Mouse (Mus musculus) bone marrow macrophage, adult 2 months (primary cell): ENCODE measurements around the gene Baiap2l1. TPM values are rescaled to one million over a fixed set of nuclear protein-coding genes. Genes with fewer than 3 reads are reported as not detected.

ENCODE experiments used
- H3K27ac ChIP-seq: 2 replicates; pipeline ENCODE4 v1.5.1; 2012; ENCODE audit warnings: low read depth, low read length; ENCODE audit not compliant: insufficient read depth
- H3K4me1 ChIP-seq: 2 replicates; pipeline ENCODE4 v1.6.1; 2012; ENCODE audit warnings: low read length; ENCODE audit not compliant: control insufficient read depth, insufficient read depth
- H3K4me3 ChIP-seq: 2 replicates; pipeline ENCODE4 v1.5.1; 2012; ENCODE audit warnings: mild to moderate bottlenecking, low read length, moderate library complexity; ENCODE audit not compliant: insufficient read depth
- CTCF ChIP-seq: IDR thresholded peaks from 2 replicates; pipeline ENCODE4 v1.5.1; 2012; ENCODE audit warnings: low read depth, mild to moderate bottlenecking, low read length, moderate library complexity
- POLR2A ChIP-seq: IDR thresholded peaks from 2 replicates; pipeline ENCODE4 v1.6.1; 2012; ENCODE audit warnings: mild to moderate bottlenecking, low read depth, low read length, borderline replicate concordance
- polyA plus RNA-seq: library from polyadenylated mRNA; stranded (reverse); fragments of >200 nt; gene quantifications from 2 replicates; pipeline ENCODE4 v1.2.4, GENCODE M21; 2012; ENCODE audit not compliant: missing spikeins, insufficient read depth, insufficient read length

The Baiap2l1 gene
- polyA plus RNA-seq, 1 experiment: not detected

GRCm38 (mm10) chr5:144288391-144288790 lies 69.5 kb downstream of the Baiap2l1 start:
- Histone ChIP-seq H3K4me1 (peaks cover 25% of the 10 kb centered on the region), H3K4me3 (no peak overlapping the region), H3K27ac (no peak overlapping the region)
- TF ChIP-seq CTCF: no peak
- no peak for TF ChIP-seq POLR2A

GRCm38 (mm10) chr5:144287267-144287820 lies 70.6 kb downstream of the Baiap2l1 start:
- no peak for TF ChIP-seq POLR2A
- no peak for TF ChIP-seq CTCF
- Histone ChIP-seq H3K4me3 (no peak overlapping the region), H3K4me1 (peaks cover 34% of the 10 kb centered on the region), H3K27ac (no peak overlapping the region)

- Histone ChIP-seq H3K4me1 (peaks cover 40% of the 10 kb centered on the region), H3K27ac (no peak overlapping the region), H3K4me3 (no peak overlapping the region)
- TF ChIP-seq POLR2A: no peak
- no peak for TF ChIP-seq CTCF
These were observed 71.2 kb downstream of the Baiap2l1 start for GRCm38 (mm10) chr5:144286591-144287266.

- no peak overlapping the region for H3K4me3 ChIP-seq
- H3K27ac ChIP-seq: no peak overlapping the region
- TF ChIP-seq CTCF: no peak
- no peak for TF ChIP-seq POLR2A
- H3K4me1 ChIP-seq: peaks cover 34% of the 10 kb centered on the region
These were observed 73.3 kb downstream of the Baiap2l1 start for GRCm38 (mm10) chr5:144284599-144284998.

GRCm38 (mm10) chr5:144283551-144284031 lies 74.3 kb downstream of the Baiap2l1 start:
- H3K27ac ChIP-seq: peak overlapping the region; percentile 76

GRCm38 (mm10) chr5:144282470-144283260 lies 75.2 kb downstream of the Baiap2l1 start:
- TF ChIP-seq CTCF (no peak), POLR2A (no peak)
- Histone ChIP-seq H3K27ac (peak overlapping the region; percentile 76), H3K4me3 (peak overlapping the region; percentile 27), H3K4me1 (peaks cover 36% of the 10 kb centered on the region)

More at GRCm38 (mm10) chr5:144283551-144284031, 74.3 kb downstream of the Baiap2l1 start:
- peaks cover 34% of the 10 kb centered on the region for H3K4me1 ChIP-seq
- H3K4me3 ChIP-seq: no peak overlapping the region
- TF ChIP-seq CTCF (no peak), POLR2A (no peak)

GRCm38 (mm10) chr5:144279926-144280325 lies 78.0 kb downstream of the Baiap2l1 start:
- Histone ChIP-seq H3K4me1 (peaks cover 37% of the 10 kb centered on the region), H3K4me3 (no peak overlapping the region), H3K27ac (no peak overlapping the region)
- TF ChIP-seq CTCF: no peak
- TF ChIP-seq POLR2A: no peak

GRCm38 (mm10) chr5:144279081-144279541 lies 78.8 kb downstream of the Baiap2l1 start:
- Histone ChIP-seq H3K4me1 (peaks cover 31% of the 10 kb centered on the region), H3K27ac (no peak overlapping the region), H3K4me3 (no peak overlapping the region)
- TF ChIP-seq POLR2A: no peak
- no peak for TF ChIP-seq CTCF

GRCm38 (mm10) chr5:144278374-144278960 lies 79.4 kb downstream of the Baiap2l1 start:
- no peak overlapping the region for H3K27ac ChIP-seq
- H3K4me3 ChIP-seq: no peak overlapping the region
- H3K4me1 ChIP-seq: peaks cover 27% of the 10 kb centered on the region
- TF ChIP-seq CTCF (no peak), POLR2A (no peak)
